Mouse (Mus musculus): ENCODE results near the gene Ywhah.
"Not testable (repeated sequence)": the region's sequence is repeated elsewhere in the genome, so short reads cannot be mapped to it uniquely, and the experiment has no call there.

The Ywhah gene

GRCm38 (mm10) chr5:33011132-33012106 lies 7.2 kb upstream of the Ywhah start:
- no peak for DNase-seq (ENCODE audit: low spot score)

GRCm38 (mm10) chr5:33014096-33014495 lies 4.5 kb upstream of the Ywhah start:
- no peak for DNase-seq (ENCODE audit: low spot score)

- no peak for DNase-seq (ENCODE audit: low spot score)
Observed at GRCm38 (mm10) chr5:33015579-33015978, 3.0 kb upstream of the Ywhah start.

- no peak for DNase-seq (ENCODE audit: low spot score)
Observed at GRCm38 (mm10) chr5:33018189-33018560, 441 bp upstream of the Ywhah start.

GRCm38 (mm10) chr5:33019426-33019821 lies 808 bp downstream of the Ywhah start:
- no peak for DNase-seq (ENCODE audit: low spot score)

- no peak for DNase-seq (ENCODE audit: low spot score)
Observed at GRCm38 (mm10) chr5:33021622-33022021, 3.0 kb downstream of the Ywhah start.

GRCm38 (mm10) chr5:33023337-33023736 lies 4.7 kb downstream of the Ywhah start:
- DNase-seq (ENCODE audit: low spot score): peak; percentile 2

- peak; percentile 6 for DNase-seq (ENCODE audit: low spot score)
Observed at GRCm38 (mm10) chr5:33024474-33024873, 5.9 kb downstream of the Ywhah start.

- no peak for DNase-seq (ENCODE audit: low spot score)
Observed at GRCm38 (mm10) chr5:33028656-33029055, 10.0 kb downstream of the Ywhah start.

- no peak for DNase-seq (ENCODE audit: low spot score)
Observed at GRCm38 (mm10) chr5:33030425-33031175, 12.0 kb downstream of the Ywhah start.

- DNase-seq (ENCODE audit: low spot score): no peak
Observed at GRCm38 (mm10) chr5:33032036-33032773, 13.6 kb downstream of the Ywhah start.

GRCm38 (mm10) chr5:33033121-33033520 lies 14.5 kb downstream of the Ywhah start:
- DNase-seq (ENCODE audit: low spot score): peak; percentile 85

GRCm38 (mm10) chr5:33033633-33034032 lies 15.0 kb downstream of the Ywhah start:
- DNase-seq (ENCODE audit: low spot score): not testable (repeated sequence)

GRCm38 (mm10) chr5:33034100-33034499 lies 15.5 kb downstream of the Ywhah start:
- DNase-seq (ENCODE audit: low spot score): no peak

- no peak for DNase-seq (ENCODE audit: low spot score)
Observed at GRCm38 (mm10) chr5:33034916-33035315, 16.3 kb downstream of the Ywhah start.

GRCm38 (mm10) chr5:33038656-33039509 lies 20.3 kb downstream of the Ywhah start:
- no peak for DNase-seq (ENCODE audit: low spot score)

GRCm38 (mm10) chr5:33039510-33039911 lies 20.9 kb downstream of the Ywhah start:
- DNase-seq (ENCODE audit: low spot score): peak; percentile 75

GRCm38 (mm10) chr5:33040735-33041134 lies 22.1 kb downstream of the Ywhah start:
- not testable (repeated sequence) for DNase-seq (ENCODE audit: low spot score)

- no peak for DNase-seq (ENCODE audit: low spot score)
Observed at GRCm38 (mm10) chr5:33043397-33043796, 24.8 kb downstream of the Ywhah start.

- DNase-seq (ENCODE audit: low spot score): no peak
Observed at GRCm38 (mm10) chr5:33044636-33045315, 26.2 kb downstream of the Ywhah start.

GRCm38 (mm10) chr5:33045316-33045705 lies 26.7 kb downstream of the Ywhah start:
- DNase-seq (ENCODE audit: low spot score): no peak

Data from layer of hippocampus, adult 11-12 months (tissue).